Mouse (Mus musculus) C2C12 (cell line): ENCODE data around the gene Tuba4a. TPM values are rescaled to one million over a fixed set of nuclear protein-coding genes. Genes with fewer than 3 reads are reported as not detected.
"Not testable (repeated sequence)": the region's sequence is repeated elsewhere in the genome, so short reads cannot be mapped to it uniquely, and the experiment has no call there.

ENCODE experiments used
- H3K27me3 ChIP-seq: one replicate; pipeline ENCODE4 v1.6.1; 2011; ENCODE audit not compliant: control insufficient read depth, insufficient read depth, insufficient read length
- H3K36me3 ChIP-seq: one replicate; pipeline ENCODE4 v1.6.1; 2011; ENCODE audit not compliant: control insufficient read depth, insufficient read depth
- H3K4me3 ChIP-seq: one replicate; pipeline ENCODE4 v1.5.1; 2011; ENCODE audit warnings: mild to moderate bottlenecking, control low read depth; ENCODE audit not compliant: poor library complexity, insufficient read depth, severe bottlenecking
- H3K79me2 ChIP-seq: one replicate; pipeline ENCODE4 v1.6.1; 2011; ENCODE audit not compliant: control insufficient read depth, insufficient read depth
- H3K79me3 ChIP-seq: one replicate; pipeline ENCODE4 v1.6.1; 2011; ENCODE audit warnings: low read depth, control low read depth
- H3ac ChIP-seq: one replicate; pipeline ENCODE3; 2011; ENCODE audit warnings: low read depth; ENCODE audit not compliant: control insufficient read depth, insufficient read length
- CEBPB ChIP-seq: IDR thresholded peaks from one replicate; pipeline ENCODE4 v1.6.1; 2011; ENCODE audit warnings: low read depth, mild to moderate bottlenecking, control low read depth, moderate library complexity
- CTCF ChIP-seq: IDR thresholded peaks from one replicate; pipeline ENCODE4 v1.5.1; 2011; ENCODE audit not compliant: control insufficient read depth, insufficient read depth, insufficient read length
- FOSL1 ChIP-seq: IDR thresholded peaks from one replicate; pipeline ENCODE4 v1.8.0; 2011; ENCODE audit warnings: mild to moderate bottlenecking, low read length; ENCODE audit not compliant: poor library complexity, insufficient read depth, severe bottlenecking
- MAX ChIP-seq: IDR thresholded peaks from one replicate; pipeline ENCODE4 v1.6.1; 2011; ENCODE audit warnings: mild to moderate bottlenecking, control low read depth
- MYOD1 ChIP-seq: IDR thresholded peaks from one replicate; pipeline ENCODE4 v1.6.1; 2011; ENCODE audit warnings: low read depth; ENCODE audit not compliant: control insufficient read depth, insufficient read length
- MYOG ChIP-seq: IDR thresholded peaks from one replicate; pipeline ENCODE4 v1.6.1; 2011; ENCODE audit not compliant: control insufficient read depth, insufficient read length; ENCODE audit errors: extremely low read depth
- USF1 ChIP-seq: IDR thresholded peaks from one replicate; pipeline ENCODE4 v1.6.1; 2011; ENCODE audit warnings: low read depth, mild to moderate bottlenecking, control low read depth, moderate library complexity
- polyA plus RNA-seq: library from polyadenylated mRNA; unstranded; fragments of >200 nt; fragmentation: generic; extraction: Trizol; gene quantifications from one replicate; pipeline ENCODE4 v1.2.1, GENCODE M21; 2012; ENCODE audit warnings: missing spikeins

Gene Tuba4a
- polyA plus RNA-seq, 1 experiment: 167 TPM

DNA sequence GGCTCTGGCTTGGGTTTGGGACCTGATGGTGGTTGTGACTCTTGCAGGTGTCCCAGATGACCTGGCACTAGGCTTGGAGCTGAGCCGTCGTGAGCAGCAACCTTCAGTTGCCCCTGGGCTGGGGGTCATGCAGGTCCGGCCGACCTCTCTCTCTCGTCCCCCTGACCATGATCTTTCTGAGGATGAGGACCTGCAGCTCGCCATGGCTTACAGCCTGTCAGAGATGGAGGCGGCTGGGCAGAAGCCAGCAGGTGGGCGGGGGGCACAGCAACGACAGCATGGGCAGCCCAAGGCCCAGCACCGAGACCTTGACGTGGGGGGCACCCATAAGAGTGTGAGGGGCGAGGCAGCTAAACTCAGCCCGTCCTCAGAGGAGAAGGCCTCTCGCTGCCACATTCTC, 23.7 kb upstream of the Tuba4a start:
- Histone ChIP-seq H3K79me3 (no peaks in the 10 kb centered on the region), H3K36me3 (peaks cover 16% of the 10 kb centered on the region), H3K79me2 (no peaks in the 10 kb centered on the region)

DNA sequence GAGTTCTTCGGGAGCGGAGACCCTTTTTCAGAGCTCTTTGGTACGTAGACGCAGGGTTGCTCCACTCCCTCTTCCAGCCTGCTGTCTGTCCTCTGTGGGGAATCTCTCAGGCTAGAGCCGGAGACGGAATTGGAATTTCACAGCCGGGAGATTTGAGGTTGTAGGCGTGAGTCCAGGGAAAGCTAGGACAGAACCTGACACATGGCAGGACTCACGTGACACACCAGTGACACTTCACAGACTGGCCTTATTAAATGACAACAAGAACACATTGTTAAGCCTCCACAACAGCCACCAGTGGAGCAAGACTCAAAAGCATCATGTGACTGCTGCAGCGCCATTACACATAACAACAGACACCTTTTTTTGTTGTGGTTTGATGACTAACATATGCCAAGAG, 19.9 kb upstream of the Tuba4a start:
- Histone ChIP-seq H3K36me3 (peaks cover 16% of the 10 kb centered on the region), H3ac (no peak overlapping the region), H3K4me3 (no peak overlapping the region), H3K79me3 (no peaks in the 10 kb centered on the region), H3K79me2 (peaks cover 10% of the 10 kb centered on the region), H3K27me3 (no peaks in the 10 kb centered on the region)
- TF ChIP-seq MAX: no peak
- no peak for TF ChIP-seq MYOG
- no peak for TF ChIP-seq CTCF
- no peak for TF ChIP-seq MYOD1
- no peak for TF ChIP-seq USF1
- no peak for TF ChIP-seq CEBPB
- TF ChIP-seq FOSL1: no peak

More for the DNA sequence above, 23.7 kb upstream of the Tuba4a start:
- no peaks in the 10 kb centered on the region for H3K27me3 ChIP-seq
- no peak for TF ChIP-seq MYOD1
- no peak for TF ChIP-seq CTCF
- no peak for TF ChIP-seq FOSL1
- TF ChIP-seq MYOG: no peak
- TF ChIP-seq USF1: no peak
- no peak for TF ChIP-seq CEBPB
- no peak for TF ChIP-seq MAX
- H3K4me3 ChIP-seq: no peak overlapping the region
- H3ac ChIP-seq: no peak overlapping the region

DNA sequence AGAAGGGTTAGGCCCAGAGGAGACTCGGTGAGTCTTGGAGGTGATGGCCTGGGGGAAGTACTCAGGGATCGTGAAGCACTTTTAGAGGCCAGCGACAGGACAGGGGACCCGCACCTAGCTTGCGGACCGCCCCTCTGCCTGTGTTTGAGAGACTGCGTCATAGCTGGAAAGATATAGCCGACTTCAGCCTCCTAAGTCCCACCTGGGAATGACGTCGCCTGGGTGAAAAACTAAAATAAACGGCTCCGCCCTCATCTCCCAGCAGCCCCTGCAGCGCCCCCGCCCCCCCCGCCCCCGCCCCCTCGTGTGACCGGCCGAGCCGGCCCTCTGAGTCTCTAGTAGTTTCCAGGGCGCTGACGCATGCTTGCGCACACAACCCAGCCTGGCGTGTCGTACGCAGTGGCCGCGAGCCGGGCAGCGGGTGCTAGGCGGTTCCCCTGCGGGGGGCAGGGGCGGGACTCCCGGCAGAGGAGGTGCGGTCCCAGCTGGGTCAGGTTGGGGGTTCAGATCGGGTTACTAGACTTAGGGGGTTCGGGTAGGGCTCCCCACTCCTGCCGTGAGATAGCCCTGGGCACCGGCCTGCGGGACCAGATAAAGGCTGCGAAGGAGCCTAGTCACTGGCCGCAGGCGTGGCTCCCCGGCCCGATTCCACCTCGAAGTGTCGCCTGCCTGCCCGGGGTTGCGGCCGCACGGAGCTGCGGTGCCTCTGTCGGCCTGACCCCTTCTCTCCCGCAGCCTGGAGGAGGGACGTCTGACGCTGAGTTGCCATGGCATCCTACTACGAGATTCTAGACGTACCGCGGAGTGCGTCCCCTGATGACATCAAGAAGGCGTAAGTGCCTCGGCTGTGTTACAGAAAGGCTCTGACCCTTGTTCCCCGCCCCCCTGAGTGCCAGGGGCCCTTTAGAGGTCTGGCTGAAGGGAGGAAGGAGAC, 16.7 kb upstream of the Tuba4a start, which contains the start of gene Dnajb2:
Gene Dnajb2, plus strand, starts transcription at position 290 of the 934 bp plus-strand sequence.
- H3K27me3 ChIP-seq: no peaks in the 10 kb centered on the region
- peaks cover 16% of the 10 kb centered on the region for H3K36me3 ChIP-seq
- no peaks in the 10 kb centered on the region for H3K79me3 ChIP-seq
- TF ChIP-seq MAX (peak; percentile 14), MYOG (no peak)
- H3ac ChIP-seq: peak within 1 kb of the TSS; percentile 95
- peak within 1 kb of the TSS; percentile 63 for H3K4me3 ChIP-seq
- H3K79me2 ChIP-seq: peaks cover 10% of the 10 kb centered on the region

DNA sequence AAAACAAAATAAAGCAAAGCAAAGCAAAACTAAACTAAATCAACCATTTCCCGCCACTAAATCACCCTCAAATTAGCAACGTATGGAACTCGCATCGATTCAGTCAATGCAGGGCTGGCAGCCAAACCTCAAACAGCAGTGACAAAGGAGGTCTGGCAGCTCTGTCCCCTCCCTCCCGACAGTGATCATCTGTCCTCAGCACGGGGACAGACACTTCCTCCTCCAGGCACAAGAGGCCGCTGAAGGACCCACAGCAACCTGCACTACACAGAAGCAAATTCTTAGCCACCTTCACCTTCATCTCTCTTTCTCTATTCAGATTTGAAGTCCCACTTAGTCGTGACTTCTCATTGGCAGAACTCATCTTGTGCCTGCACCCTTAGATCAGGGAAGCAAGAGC, 14.9 kb upstream of the Tuba4a start:
- H3K27me3 ChIP-seq: no peaks in the 10 kb centered on the region
- no peak overlapping the region for H3ac ChIP-seq
- H3K4me3 ChIP-seq: no peak overlapping the region
- no peaks in the 10 kb centered on the region for H3K79me3 ChIP-seq
- TF ChIP-seq MYOG (no peak), CTCF (no peak), USF1 (no peak), MYOD1 (no peak), MAX (no peak), FOSL1 (no peak), CEBPB (no peak)
- peaks cover 10% of the 10 kb centered on the region for H3K79me2 ChIP-seq
- peaks cover 6% of the 10 kb centered on the region for H3K36me3 ChIP-seq

DNA sequence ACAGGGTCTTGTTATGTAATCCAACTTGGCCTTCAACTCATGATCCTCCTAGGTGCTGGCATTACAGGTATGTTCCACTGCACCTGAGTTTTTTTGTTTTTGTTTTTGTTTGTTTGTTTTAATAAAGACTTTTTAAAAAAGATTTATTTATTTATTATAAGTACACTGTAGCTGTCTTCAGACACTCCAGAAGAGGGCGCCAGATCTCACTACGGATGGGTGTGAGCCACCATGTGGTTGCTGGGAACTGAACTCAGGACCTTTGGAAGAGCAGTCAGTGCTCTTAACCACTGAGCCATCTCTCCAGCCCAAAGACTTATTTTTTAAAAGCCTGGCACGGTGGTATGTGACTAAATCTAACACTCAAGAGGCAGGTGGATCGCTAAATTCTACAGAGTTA, 12.8 kb upstream of the Tuba4a start:
- not testable (repeated sequence) for H3K27me3 ChIP-seq, H3K4me3 ChIP-seq, H3ac ChIP-seq

DNA sequence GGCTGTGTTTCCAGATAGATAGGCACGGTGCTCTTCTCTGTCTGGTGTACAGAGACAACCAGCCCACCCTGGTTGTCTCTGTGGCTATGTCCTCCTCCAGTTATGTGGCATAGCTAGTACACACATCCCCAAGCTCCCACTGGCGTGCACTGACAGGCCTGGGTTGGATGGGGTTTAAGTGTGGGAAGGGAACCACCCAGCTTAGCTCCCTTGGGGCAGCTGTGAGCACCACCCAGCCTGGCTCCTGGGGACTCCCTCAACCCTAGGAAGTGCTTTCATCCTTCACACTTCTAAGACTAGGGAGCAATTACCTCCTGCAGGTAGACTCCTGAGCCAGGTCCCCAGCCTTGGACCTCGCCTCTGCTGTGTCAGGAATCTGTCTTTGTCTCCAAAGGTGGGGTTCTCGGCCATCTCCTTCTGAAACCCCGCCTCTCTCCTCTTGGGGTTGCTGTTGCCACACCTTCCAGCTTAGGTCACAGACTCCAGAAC, 12.0 kb upstream of the Tuba4a start, which contains the start of gene A630095N17Rik:
Gene A630095N17Rik, minus strand, starts transcription at position 439 of the 489 bp plus-strand sequence.
- H3K79me2 ChIP-seq: no peaks in the 10 kb centered on the region
- H3K4me3 ChIP-seq: no peak within 1 kb of the TSS
- H3K27me3 ChIP-seq: no peaks in the 10 kb centered on the region
- H3K79me3 ChIP-seq: no peaks in the 10 kb centered on the region
- TF ChIP-seq MAX: no peak
- no peak for TF ChIP-seq FOSL1
- peak within 1 kb of the TSS; percentile 19 for H3ac ChIP-seq
- H3K36me3 ChIP-seq: no peaks in the 10 kb centered on the region

More for the DNA sequence above, 12.8 kb upstream of the Tuba4a start:
- not testable (repeated sequence) for H3K79me2 ChIP-seq, H3K79me3 ChIP-seq, H3K36me3 ChIP-seq
